Mouse (Mus musculus) kidney, postnatal 4 days (tissue): ENCODE data around the gene Pf4.

ENCODE experiments used
- DNase-seq, 2 experiments: peaks; one replicate each; pipeline ENCODE4 v3.0.0; 2021; ENCODE audit warnings: mixed read lengths in 2 of 2

The Pf4 gene

GRCm38 (mm10) chr5:90771880-90772653 is at the start of gene Pf4:
Gene Pf4, plus strand, starts transcription at chr5:90772435.
- DNase-seq: peak; percentile 33 to 50

- DNase-seq: no peak
Observed at GRCm38 (mm10) chr5:90722656-90723055, 49.6 kb upstream of the Pf4 start.

- DNase-seq: no peak
Observed at GRCm38 (mm10) chr5:90728254-90728653, 44.0 kb upstream of the Pf4 start.

GRCm38 (mm10) chr5:90731480-90731879 is 40.8 kb upstream of the Pf4 start:
- DNase-seq: peak in 1 of 2 experiments; percentile 12

GRCm38 (mm10) chr5:90742029-90742428 is 30.2 kb upstream of the Pf4 start:
- DNase-seq: no peak

GRCm38 (mm10) chr5:90753934-90754333 is 18.3 kb upstream of the Pf4 start:
- DNase-seq: no peak

- DNase-seq: peak; percentile 10 to 30
Observed at GRCm38 (mm10) chr5:90758020-90758605, 14.1 kb upstream of the Pf4 start.

GRCm38 (mm10) chr5:90759077-90760065 is 12.9 kb upstream of the Pf4 start, which contains the start of gene Cxcl5:
Gene Cxcl5, plus strand, starts transcription at chr5:90759360.
- DNase-seq: peak; percentile 43 to 47

GRCm38 (mm10) chr5:90760303-90760702 is 11.9 kb upstream of the Pf4 start:
- no peak for DNase-seq

- DNase-seq: no peak
Observed at GRCm38 (mm10) chr5:90760844-90761243, 11.4 kb upstream of the Pf4 start.

- DNase-seq: no peak
Observed at GRCm38 (mm10) chr5:90761834-90762233, 10.4 kb upstream of the Pf4 start.

- no peak for DNase-seq
Observed at GRCm38 (mm10) chr5:90763912-90764665, 8.1 kb upstream of the Pf4 start.

GRCm38 (mm10) chr5:90765821-90766606 is 6.2 kb upstream of the Pf4 start:
- no peak for DNase-seq

- DNase-seq: no peak
Observed at GRCm38 (mm10) chr5:90768218-90768617, 4.0 kb upstream of the Pf4 start, which contains the start of gene Ppbp. Gene Ppbp, plus strand, starts transcription at chr5:90768518.

GRCm38 (mm10) chr5:90771369-90771768 is 866 bp upstream of the Pf4 start:
- DNase-seq: no peak

GRCm38 (mm10) chr5:90775562-90775961 is 3.3 kb downstream of the Pf4 start:
- no peak for DNase-seq

- DNase-seq: no peak
Observed at GRCm38 (mm10) chr5:90777621-90778020, 5.4 kb downstream of the Pf4 start.

- no peak for DNase-seq
Observed at GRCm38 (mm10) chr5:90778856-90779255, 6.6 kb downstream of the Pf4 start.

- DNase-seq: no peak
Observed at GRCm38 (mm10) chr5:90783697-90784096, 11.5 kb downstream of the Pf4 start.

- DNase-seq: peak; percentile 64 to 65
Observed at GRCm38 (mm10) chr5:90785659-90786588, 13.7 kb downstream of the Pf4 start, which contains the start of gene Cxcl3. Gene Cxcl3, plus strand, starts transcription at chr5:90786103.
